In the genomic region with DNA sequence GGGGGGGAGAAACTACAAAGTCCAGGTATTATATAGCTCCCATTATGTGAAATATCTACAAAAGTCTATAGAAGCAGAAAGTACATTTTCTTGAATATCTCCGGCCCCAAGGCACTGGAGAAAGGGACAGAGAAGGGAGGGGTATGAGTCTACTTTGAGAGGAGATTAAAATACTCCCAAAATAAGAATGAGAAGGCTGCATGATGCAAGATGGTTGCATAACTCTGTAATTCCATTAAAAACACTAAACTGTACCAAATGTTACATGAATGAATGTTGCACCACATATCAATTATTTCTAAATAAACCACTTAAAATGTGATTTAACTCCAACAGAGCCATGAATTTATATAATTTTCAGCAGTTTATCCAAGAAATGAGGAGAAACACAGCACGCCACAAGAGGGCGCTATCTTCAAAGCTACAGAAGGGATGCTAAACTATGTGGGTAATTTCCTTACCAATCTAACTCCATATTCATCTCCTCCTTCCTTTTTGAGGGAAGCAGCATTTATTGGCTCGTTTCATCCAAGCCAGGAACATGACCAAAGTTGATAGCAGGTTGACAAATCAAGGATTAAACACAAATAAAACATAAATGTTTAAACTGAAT, we compare ENCODE assay signal across 8 mouse cellular contexts.
DNase-seq lines count a peak whose midpoint lies in the region; ATAC-seq lines count a peak whose summit lies in the region.

No protein-coding gene starts in this region.

- H3K4me1 ChIP-seq in midbrain, embryonic 14.5 days (ENCODE audit: control insufficient read depth, insufficient read depth, low read length), result peaks cover 7% of the 10 kb centered on the region; the same call in 1 of the 2 replicates
- H3K4me1 ChIP-seq in midbrain, embryonic 16.5 days (ENCODE audit: control insufficient read depth, insufficient read depth, low read length), result peaks cover 8% of the 10 kb centered on the region; the same call in 1 of the 2 replicates
- H3K4me1 ChIP-seq in embryonic facial prominence, embryonic 10.5 days, result peaks cover 73% of the 10 kb centered on the region

- no peak overlapping the region for H3K27ac ChIP-seq in midbrain, embryonic 14.5 days (replicated peaks; ENCODE audit: low read depth, low read length)
- no peak overlapping the region for H3K27ac ChIP-seq in midbrain, embryonic 16.5 days (ENCODE audit: low read length)
- H3K27ac ChIP-seq in embryonic facial prominence, embryonic 10.5 days (replicated peaks), result no peak overlapping the region

- H3K36me3 ChIP-seq in midbrain, embryonic 14.5 days (ENCODE audit: control insufficient read depth, insufficient read depth, low read length), result no peaks in the 10 kb centered on the region
- no peaks in the 10 kb centered on the region for H3K36me3 ChIP-seq in midbrain, embryonic 16.5 days (ENCODE audit: control insufficient read depth, insufficient read depth, low read length)
- no peaks in the 10 kb centered on the region for H3K36me3 ChIP-seq in embryonic facial prominence, embryonic 10.5 days (replicated peaks)

- H3K9me3 ChIP-seq in midbrain, embryonic 14.5 days (ENCODE audit: control insufficient read depth, low read length), result no peaks in the 10 kb centered on the region
- no peaks in the 10 kb centered on the region for H3K9me3 ChIP-seq in midbrain, embryonic 16.5 days (replicated peaks; ENCODE audit: control insufficient read depth, low read length, poor library complexity, severe bottlenecking)
- no peaks in the 10 kb centered on the region for H3K9me3 ChIP-seq in embryonic facial prominence, embryonic 10.5 days

- H3K9ac ChIP-seq in midbrain, embryonic 14.5 days (replicated peaks; ENCODE audit: low read length), result no peak overlapping the region
- H3K9ac ChIP-seq in midbrain, embryonic 16.5 days (ENCODE audit: low read depth, low read length), result no peak overlapping the region

- peak; percentile 88 for DNase-seq in midbrain, embryonic 14.5 days
- DNase-seq in adrenal gland, postnatal 36 days, result peak; percentile 73 to 80
- peak; percentile 74 for DNase-seq in embryonic facial prominence, embryonic 10.5 days (ENCODE audit: low spot score)
- DNase-seq in heart, postnatal 14 days, result peak; percentile 71 to 79
- peak; percentile 71 to 76 for DNase-seq in left cerebral cortex, postnatal 10 days (ENCODE audit: extremely low spot score in 1 of 2, low spot score in 2 of 2)
- DNase-seq in ovary, postnatal 14 days (ENCODE audit: low spot score), result peak; percentile 67

- no peaks in the 10 kb centered on the region for H3K27me3 ChIP-seq in midbrain, embryonic 14.5 days (ENCODE audit: control insufficient read depth, insufficient read depth, low read length)
- no peaks in the 10 kb centered on the region for H3K27me3 ChIP-seq in midbrain, embryonic 16.5 days (ENCODE audit: control insufficient read depth, insufficient read depth, low read depth, low read length)
- no peaks in the 10 kb centered on the region for H3K27me3 ChIP-seq in embryonic facial prominence, embryonic 10.5 days (replicated peaks; ENCODE audit: low read depth, poor library complexity, severe bottlenecking)

- intact Hi-C loops in heart, postnatal 14 days (cut with DNase I), result loop anchor here (2.0 to 5.0 kb wide), 5 partner anchors 41 to 384 kb away; partner anchors contain the start of gene Magi1
- intact Hi-C loops in left cerebral cortex, postnatal 10 days (cut with DNase I), result loop anchor here (5.0 to 10.0 kb wide), 2 partner anchors 201 to 324 kb away; partner anchors contain the start of gene Magi1

- no peak overlapping the region for H3K4me3 ChIP-seq in midbrain, embryonic 14.5 days (replicated peaks; ENCODE audit: low read depth, low read length)
- H3K4me3 ChIP-seq in midbrain, embryonic 16.5 days (ENCODE audit: low read depth, low read length), result no peak overlapping the region
- no peak overlapping the region for H3K4me3 ChIP-seq in embryonic facial prominence, embryonic 10.5 days

- no peak overlapping the region for H3K4me2 ChIP-seq in midbrain, embryonic 14.5 days (ENCODE audit: low read length)
- no peak overlapping the region for H3K4me2 ChIP-seq in midbrain, embryonic 16.5 days (ENCODE audit: low read length)

- WGBS in midbrain, embryonic 14.5 days, result 15% methylated on average over 4 of the region's 4 CpGs
- WGBS in midbrain, embryonic 16.5 days, result 14% methylated on average over 4 of the region's 4 CpGs
- 23% methylated on average over 4 of the region's 4 CpGs for WGBS in embryonic facial prominence, embryonic 10.5 days

- ATAC-seq in midbrain, embryonic 14.5 days (ENCODE audit: low FRiP score, low TSS enrichment), result no peak
- ATAC-seq in midbrain, embryonic 16.5 days, result no peak
- no peak for ATAC-seq in megakaryocyte, adult 5-6 weeks (ENCODE audit: poor library complexity, severe bottlenecking)
